Comparison of ENCODE assay signal across 20 mouse cellular contexts in genomic region chr12:103163596-103163995, GRCm38 (mm10).
A peak's percentile ranks its signal among the peaks of the same experiment; 100 is the strongest.
DNase-seq lines count a peak whose midpoint lies in the region; ATAC-seq and TF ChIP-seq lines count a peak whose summit lies in the region.
"Had no signal": no experiment of that assay in that cellular context is flagged by ENCODE, and none has a peak within 500 bp of the region (broad histone marks: within the 10 kb centered on the region; RNA-seq: fewer than 3 reads in every experiment).

No protein-coding gene starts in this region.

- no peaks in the 10 kb centered on the region; the same call in 1 of the 2 replicates for H3K36me3 ChIP-seq in hindbrain, embryonic 10.5 days
- peaks cover 21% of the 10 kb centered on the region for H3K36me3 ChIP-seq in hindbrain, embryonic 12.5 days
- H3K36me3 ChIP-seq in midbrain, embryonic 11.5 days (ENCODE audit: control insufficient read depth, insufficient read depth, low read length), result no peaks in the 10 kb centered on the region
- peaks cover 21% of the 10 kb centered on the region for H3K36me3 ChIP-seq in midbrain, postnatal 0 days (ENCODE audit: insufficient read depth, low read length)
- peaks cover 59% of the 10 kb centered on the region for H3K36me3 ChIP-seq in midbrain, embryonic 13.5 days
- peaks cover 8% of the 10 kb centered on the region; the same call in 1 of the 2 replicates for H3K36me3 ChIP-seq in midbrain, embryonic 15.5 days (replicated peaks)
- H3K36me3 ChIP-seq: embryonic facial prominence, embryonic 10.5 days; embryonic facial prominence, embryonic 12.5 days had no signal

- WGBS in hindbrain, embryonic 10.5 days, result 73% methylated on average over 10 of the region's 10 CpGs
- WGBS in hindbrain, embryonic 12.5 days, result 74% methylated on average over 10 of the region's 10 CpGs
- 59% methylated on average over 10 of the region's 10 CpGs for WGBS in midbrain, embryonic 11.5 days
- 51% methylated on average over 10 of the region's 10 CpGs for whole genome bisulfite sequencing in midbrain, postnatal 0 days
- WGBS in midbrain, embryonic 13.5 days, result 53% methylated on average over 10 of the region's 10 CpGs
- WGBS in midbrain, embryonic 15.5 days, result 51% methylated on average over 10 of the region's 10 CpGs

- DNase-seq in hindbrain, embryonic 10.5 days (ENCODE audit: low spot score), result no peak
- DNase-seq in midbrain, embryonic 11.5 days (ENCODE audit: low spot score, missing footprints), result peak; percentile 88
- DNase-seq in midbrain, postnatal 0 days (ENCODE audit: low spot score), result no peak
- no peak for DNase-seq in cerebellum, adult 9-10 months
- DNase-seq: adrenal gland, adult 2 months; adrenal gland, postnatal 10 days; adrenal gland, postnatal 25 days; cerebellum, adult 11 months; cerebellum, adult 18-20 months; cerebellum, adult 8-10 months; cerebellum, postnatal 10 days; cerebellum, postnatal 25 days had no signal

- no peak for ATAC-seq in hindbrain, embryonic 12.5 days (ENCODE audit: low FRiP score)
- ATAC-seq in midbrain, embryonic 11.5 days (ENCODE audit: low FRiP score), result no peak
- ATAC-seq in midbrain, postnatal 0 days (ENCODE audit: low FRiP score), result no peak
- ATAC-seq in midbrain, embryonic 13.5 days, result no peak
- ATAC-seq in midbrain, embryonic 15.5 days (replicated peaks), result no peak
- ATAC-seq in megakaryocyte progenitor cell, adult 5-6 weeks (replicated peaks; ENCODE audit: poor library complexity), result no peak
- ATAC-seq: forebrain, embryonic 13.5 days; forebrain, embryonic 15.5 days had no signal

- no peak overlapping the region for H3K4me2 ChIP-seq in hindbrain, embryonic 12.5 days (replicated peaks)
- no peak overlapping the region for H3K4me2 ChIP-seq in midbrain, embryonic 11.5 days
- no peak overlapping the region for H3K4me2 ChIP-seq in midbrain, postnatal 0 days (ENCODE audit: low read depth, low read length, poor library complexity, severe bottlenecking)
- no peak overlapping the region for H3K4me2 ChIP-seq in midbrain, embryonic 13.5 days (replicated peaks)
- no peak overlapping the region for H3K4me2 ChIP-seq in midbrain, embryonic 15.5 days
- H3K4me2 ChIP-seq: embryonic facial prominence, embryonic 12.5 days; forebrain, embryonic 13.5 days; forebrain, embryonic 15.5 days had no signal

- no peak for TF ChIP-seq CTCF in midbrain, postnatal 0 days (IDR thresholded peaks at IDR 0.05)

- no peaks in the 10 kb centered on the region for H3K9me3 ChIP-seq in hindbrain, embryonic 10.5 days
- no peaks in the 10 kb centered on the region for H3K9me3 ChIP-seq in hindbrain, embryonic 12.5 days (replicated peaks)
- H3K9me3 ChIP-seq in midbrain, embryonic 11.5 days (ENCODE audit: control insufficient read depth, low read length), result no peaks in the 10 kb centered on the region
- no peaks in the 10 kb centered on the region for H3K9me3 ChIP-seq in midbrain, postnatal 0 days (ENCODE audit: low read length)
- H3K9me3 ChIP-seq in midbrain, embryonic 13.5 days, result no peaks in the 10 kb centered on the region
- no peaks in the 10 kb centered on the region for H3K9me3 ChIP-seq in midbrain, embryonic 15.5 days
- H3K9me3 ChIP-seq: embryonic facial prominence, embryonic 10.5 days; embryonic facial prominence, embryonic 12.5 days; forebrain, embryonic 13.5 days; forebrain, embryonic 15.5 days had no signal

- peak overlapping the region; percentile 81 for H3K27ac ChIP-seq in hindbrain, embryonic 10.5 days
- no peak overlapping the region for H3K27ac ChIP-seq in hindbrain, embryonic 12.5 days
- peak overlapping the region; percentile 75 for H3K27ac ChIP-seq in midbrain, embryonic 11.5 days (ENCODE audit: low read depth, low read length)
- H3K27ac ChIP-seq in midbrain, postnatal 0 days (ENCODE audit: low read depth, low read length), result no peak overlapping the region
- peak overlapping the region; percentile 59 for H3K27ac ChIP-seq in midbrain, embryonic 13.5 days
- H3K27ac ChIP-seq in midbrain, embryonic 15.5 days, result peak overlapping the region; percentile 53
- H3K27ac ChIP-seq: embryonic facial prominence, embryonic 10.5 days; embryonic facial prominence, embryonic 12.5 days; forebrain, embryonic 13.5 days; forebrain, embryonic 15.5 days had no signal

- no peak overlapping the region for H3K4me3 ChIP-seq in hindbrain, embryonic 10.5 days
- H3K4me3 ChIP-seq in hindbrain, embryonic 12.5 days, result no peak overlapping the region
- H3K4me3 ChIP-seq in midbrain, embryonic 11.5 days (ENCODE audit: low read depth, low read length), result no peak overlapping the region
- no peak overlapping the region for H3K4me3 ChIP-seq in midbrain, postnatal 0 days (ENCODE audit: low read depth, low read length)
- no peak overlapping the region for H3K4me3 ChIP-seq in midbrain, embryonic 13.5 days (replicated peaks)
- H3K4me3 ChIP-seq in midbrain, embryonic 15.5 days, result no peak overlapping the region
- H3K4me3 ChIP-seq: embryonic facial prominence, embryonic 10.5 days; embryonic facial prominence, embryonic 12.5 days; forebrain, embryonic 13.5 days; forebrain, embryonic 15.5 days had no signal

- peaks cover 46% of the 10 kb centered on the region for H3K4me1 ChIP-seq in hindbrain, embryonic 10.5 days (replicated peaks)
- peaks cover 11% of the 10 kb centered on the region for H3K4me1 ChIP-seq in hindbrain, embryonic 12.5 days
- peaks cover 20% of the 10 kb centered on the region; the same call in 1 of the 2 replicates for H3K4me1 ChIP-seq in midbrain, embryonic 11.5 days (ENCODE audit: control insufficient read depth, insufficient read depth, low read length)
- 0 out of 2 replicates have a peak, but pooled peaks cover 3% of the 10 kb centered on the region for H3K4me1 ChIP-seq in midbrain, postnatal 0 days (ENCODE audit: insufficient read depth, low read length)
- peaks cover 39% of the 10 kb centered on the region for H3K4me1 ChIP-seq in midbrain, embryonic 13.5 days (replicated peaks)
- peaks cover 19% of the 10 kb centered on the region for H3K4me1 ChIP-seq in midbrain, embryonic 15.5 days

- H3K9ac ChIP-seq in hindbrain, embryonic 12.5 days, result no peak overlapping the region
- no peak overlapping the region for H3K9ac ChIP-seq in midbrain, embryonic 11.5 days (ENCODE audit: low read length)
- no peak overlapping the region for H3K9ac ChIP-seq in midbrain, postnatal 0 days (replicated peaks; ENCODE audit: low read length, poor library complexity, severe bottlenecking)
- no peak overlapping the region for H3K9ac ChIP-seq in midbrain, embryonic 13.5 days (replicated peaks)
- H3K9ac ChIP-seq in midbrain, embryonic 15.5 days, result no peak overlapping the region
- H3K9ac ChIP-seq: embryonic facial prominence, embryonic 12.5 days; forebrain, embryonic 13.5 days; forebrain, embryonic 15.5 days had no signal

- H3K27me3 ChIP-seq in hindbrain, embryonic 10.5 days (ENCODE audit: insufficient read depth, poor library complexity, severe bottlenecking), result no peaks in the 10 kb centered on the region
- no peaks in the 10 kb centered on the region for H3K27me3 ChIP-seq in hindbrain, embryonic 12.5 days
- H3K27me3 ChIP-seq in midbrain, embryonic 11.5 days (ENCODE audit: control insufficient read depth, insufficient read depth, low read length), result no peaks in the 10 kb centered on the region
- H3K27me3 ChIP-seq in midbrain, postnatal 0 days (ENCODE audit: insufficient read depth, low read length), result no peaks in the 10 kb centered on the region
- no peaks in the 10 kb centered on the region for H3K27me3 ChIP-seq in midbrain, embryonic 13.5 days
- H3K27me3 ChIP-seq in midbrain, embryonic 15.5 days (replicated peaks), result no peaks in the 10 kb centered on the region
- H3K27me3 ChIP-seq: forebrain, embryonic 13.5 days; forebrain, embryonic 15.5 days had no signal

Comparison
In these comparisons a context has a peak if more than half of its experiments do, and no peak if none do; other contexts are left out.
1. H3K27ac ChIP-seq: peak in hindbrain, embryonic 10.5 days (single experiment), midbrain, embryonic 11.5 days (single experiment), midbrain, embryonic 13.5 days (single experiment) and midbrain, embryonic 15.5 days (single experiment); none in hindbrain, embryonic 12.5 days (single experiment) and midbrain, postnatal 0 days (single experiment).